Mouse (Mus musculus) intestine, embryonic 14.5 days (tissue): Measurements from ENCODE around the gene Ang. TPM values are rescaled to one million over a fixed set of nuclear protein-coding genes. Genes with fewer than 3 reads are reported as not detected.
"Not testable (repeated sequence)": the region's sequence is repeated elsewhere in the genome, so short reads cannot be mapped to it uniquely, and the experiment has no call there.

Experiments used
- ATAC-seq: fragments of 200-750 bp; cut with Nextera tagmentation; replicated peaks from 2 replicates; pipeline ENCODE4 v1.8.0; 2017; ENCODE audit warnings: low read depth, moderate number of reproducible peaks, moderate TSS enrichment, moderate library complexity; ENCODE audit not compliant: low FRiP score, low TSS enrichment
- DNase-seq: peaks from one replicate; pipeline ENCODE4 v3.0.0-alpha.2; 2018; ENCODE audit warnings: low spot score
- H3K27ac ChIP-seq: fragments of 300-500 bp; sonication (generic); 2 replicates; pipeline ENCODE4 v1.5.1; 2014; ENCODE audit warnings: low read depth, mild to moderate bottlenecking, control low read depth
- H3K27me3 ChIP-seq: fragments of 300-500 bp; sonication (generic); replicated peaks from 2 replicates; pipeline ENCODE4 v1.6.1; 2014; ENCODE audit warnings: low read length, control low read depth; ENCODE audit not compliant: control insufficient read depth, insufficient read depth
- H3K36me3 ChIP-seq: fragments of 300-500 bp; sonication (generic); 2 replicates; pipeline ENCODE4 v1.6.1; 2014; ENCODE audit warnings: low read length, control low read depth; ENCODE audit not compliant: control insufficient read depth, insufficient read depth
- H3K4me1 ChIP-seq: fragments of 300-500 bp; sonication (generic); replicated peaks from 2 replicates; pipeline ENCODE4 v1.6.1; 2014; ENCODE audit warnings: low read length, control low read depth, mixed read lengths; ENCODE audit not compliant: control insufficient read depth, insufficient read depth
- H3K4me2 ChIP-seq: fragments of 300-500 bp; sonication (generic); 2 replicates; pipeline ENCODE4 v1.6.1; 2014; ENCODE audit warnings: low read length
- H3K4me3 ChIP-seq: fragments of 300-500 bp; sonication (generic); 2 replicates; pipeline ENCODE4 v1.5.1; 2014; ENCODE audit warnings: low read depth, low read length, control low read depth, mixed read lengths
- H3K9ac ChIP-seq: fragments of 300-500 bp; sonication (generic); 2 replicates; pipeline ENCODE4 v1.6.1; 2014; ENCODE audit warnings: mild to moderate bottlenecking, low read length
- H3K9me3 ChIP-seq: fragments of 300-500 bp; sonication (generic); 2 replicates; pipeline ENCODE4 v1.6.1; 2016; ENCODE audit warnings: low read length, control low read depth; ENCODE audit not compliant: control insufficient read depth
- WGBS: fragments of 180-500 bp; shearing (Covaris S2); extraction: QIAGEN DNeasy Blood & Tissue Kit; methylation state at CpG from one replicate; pipeline ENCODE4 v1.1.7; 2014; 5-methylcytosine and 5-hydroxymethylcytosine counted together
- polyA plus RNA-seq: library from polyadenylated mRNA; unstranded; fragments of >200 nt; fragmentation: Nextera tagmentation; extraction: Ambion mirVana; gene quantifications from 2 replicates; pipeline ENCODE4 v1.2.1, GENCODE M21; 2014

Ang gene
- polyA plus RNA-seq, 1 experiment from 2014 or later = 38.6 TPM

DNA sequence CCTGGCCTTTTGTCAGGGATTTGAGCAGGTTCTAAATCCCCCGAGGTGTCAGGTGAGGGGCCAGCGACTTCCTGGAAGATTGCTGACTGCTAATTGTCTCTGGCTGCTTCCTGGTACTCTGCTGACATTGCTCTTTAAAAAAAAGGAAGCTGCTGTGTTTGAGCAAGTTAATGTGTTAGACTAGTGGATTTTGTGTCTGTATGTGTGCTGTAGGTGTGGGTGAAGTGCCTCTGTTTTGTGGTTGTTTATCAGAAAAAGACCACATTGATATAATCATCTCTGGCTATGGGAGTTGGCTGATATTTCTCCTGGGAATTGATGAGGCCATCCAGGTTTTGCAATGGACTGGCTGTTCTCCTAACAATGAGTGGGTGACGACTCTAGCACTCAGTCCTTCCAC lies 2.5 kb downstream of the Ang start:
- Histone ChIP-seq H3K9me3 (no peaks in the 10 kb centered on the region), H3K36me3 (no peaks in the 10 kb centered on the region), H3K4me2 (no peak overlapping the region), H3K4me1 (peaks cover 2% of the 10 kb centered on the region; the same call in 1 of the 2 replicates), H3K27me3 (no peaks in the 10 kb centered on the region), H3K9ac (no peak overlapping the region), H3K4me3 (no peak overlapping the region), H3K27ac (no peak overlapping the region)
- ATAC-seq (no peak), DNase-seq (no peak)
- 25% methylated on average over 3 of the region's 3 CpGs for WGBS

DNA sequence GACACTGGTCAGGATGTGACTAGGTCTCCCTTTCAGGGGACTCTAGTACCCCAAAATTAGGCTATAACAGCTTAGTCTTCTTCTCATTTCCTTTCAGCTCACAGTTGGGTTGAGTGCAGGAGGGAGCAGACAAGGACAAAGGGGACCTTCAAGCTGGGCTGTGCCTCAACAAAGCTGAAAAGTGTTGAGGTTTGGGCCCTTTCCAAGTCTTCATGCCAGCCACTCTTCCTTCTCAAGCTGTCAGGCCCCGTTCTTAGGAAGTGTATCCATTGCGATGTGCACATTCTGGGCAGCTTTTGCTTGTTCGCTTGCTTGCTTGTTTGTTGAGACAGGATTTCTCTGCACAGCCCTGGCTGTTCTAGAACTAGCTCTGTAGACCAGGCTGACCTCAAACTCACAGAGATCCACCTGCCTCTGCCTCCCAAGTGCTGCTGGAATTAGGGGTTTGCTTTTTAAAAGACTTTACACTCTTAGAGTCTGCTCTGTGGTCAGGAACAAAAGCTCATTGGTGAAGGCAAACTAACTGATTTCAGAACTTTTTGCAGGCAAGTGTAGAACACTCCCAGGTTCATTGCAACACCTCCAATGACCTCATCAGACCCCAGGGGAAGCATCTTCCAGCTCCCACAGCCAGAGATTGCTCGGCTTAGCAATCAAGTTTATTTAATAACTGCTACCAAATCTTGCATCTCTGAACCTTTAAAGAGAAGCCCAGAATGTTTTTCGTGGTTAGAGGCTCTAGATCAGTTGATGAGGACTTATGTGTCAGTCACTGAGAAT lies 3.3 kb downstream of the Ang start:
- WGBS = 81% methylated on average over 5 of the region's 5 CpGs
- Histone ChIP-seq H3K36me3 (no peaks in the 10 kb centered on the region), H3K9me3 (no peaks in the 10 kb centered on the region), H3K27ac (no peak overlapping the region), H3K27me3 (no peaks in the 10 kb centered on the region), H3K4me1 (peaks cover 2% of the 10 kb centered on the region; the same call in 1 of the 2 replicates), H3K4me3 (no peak overlapping the region), H3K9ac (no peak overlapping the region), H3K4me2 (no peak overlapping the region)
- no peak for DNase-seq
- no peak for ATAC-seq

DNA sequence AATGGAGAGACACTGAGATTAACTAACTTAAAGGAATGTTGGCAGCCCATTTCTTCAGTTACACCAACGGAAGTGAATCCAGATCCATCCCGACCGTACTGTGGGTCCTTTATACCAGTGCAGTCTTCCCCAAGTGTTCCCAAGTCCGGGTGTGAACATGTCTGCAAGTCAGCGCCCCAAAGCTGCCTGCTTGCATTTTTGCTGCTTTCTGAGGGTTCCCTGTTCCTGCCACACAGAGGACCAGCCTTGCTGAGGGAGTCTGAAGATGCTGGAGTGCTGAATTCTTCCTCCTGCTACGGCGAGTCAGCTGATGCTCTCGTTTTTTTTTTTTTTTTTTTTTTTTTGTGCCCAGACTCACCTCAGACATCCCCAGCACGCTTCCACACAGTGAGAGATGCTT lies 4.0 kb downstream of the Ang start:
- Histone ChIP-seq H3K4me3 (no peak overlapping the region), H3K4me1 (peaks cover 2% of the 10 kb centered on the region; the same call in 1 of the 2 replicates), H3K9ac (no peak overlapping the region), H3K9me3 (no peaks in the 10 kb centered on the region), H3K27ac (no peak overlapping the region; the same call in 1 of the 2 replicates), H3K36me3 (no peaks in the 10 kb centered on the region), H3K4me2 (no peak overlapping the region), H3K27me3 (no peaks in the 10 kb centered on the region)
- 66% methylated on average over 9 of the region's 9 CpGs for WGBS
- ATAC-seq = no peak
- no peak for DNase-seq

DNA sequence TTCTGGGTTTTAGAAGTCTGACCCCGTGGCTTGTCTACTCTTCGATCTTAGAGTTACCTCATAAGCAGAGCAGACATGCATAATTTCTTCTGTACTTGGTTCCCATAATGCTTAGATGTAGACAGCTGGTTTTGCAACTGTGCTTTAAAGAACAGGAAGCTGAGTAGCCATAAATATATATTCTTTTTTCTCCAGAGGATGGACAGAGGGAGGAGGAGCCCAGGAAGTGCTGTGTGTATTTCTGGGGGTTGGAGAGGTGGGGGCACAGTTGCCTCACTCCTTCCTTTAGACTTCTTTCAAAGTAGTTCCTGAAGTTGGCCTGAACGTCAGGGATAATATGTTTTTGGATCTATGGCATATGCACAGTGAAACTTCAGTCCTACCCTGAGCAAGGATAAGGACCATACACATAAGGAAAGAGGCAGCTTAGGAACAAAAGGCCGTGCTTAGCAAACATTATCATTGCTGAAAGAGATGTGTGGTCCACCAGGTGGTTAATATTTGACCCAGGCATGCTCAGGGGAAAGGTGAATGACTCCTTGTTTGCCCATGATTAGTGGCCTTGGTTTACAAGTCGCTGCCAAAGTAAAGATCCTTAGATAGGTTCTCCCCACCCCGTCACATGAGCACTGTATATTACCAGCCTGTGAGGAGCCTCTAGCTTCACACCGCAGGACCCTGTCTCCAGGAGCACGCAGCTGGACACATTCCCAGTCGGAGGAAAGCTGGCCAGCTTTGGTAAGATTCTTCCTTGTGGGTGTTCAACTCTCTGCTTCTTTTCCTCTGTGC lies 5.0 kb downstream of the Ang start:
- 34% methylated on average over 9 of the region's 9 CpGs for WGBS
- Histone ChIP-seq H3K27me3 (no peaks in the 10 kb centered on the region), H3K9ac (no peak overlapping the region), H3K4me3 (peak overlapping the region; percentile 22), H3K36me3 (no peaks in the 10 kb centered on the region), H3K9me3 (no peaks in the 10 kb centered on the region), H3K4me1 (peaks cover 2% of the 10 kb centered on the region; the same call in 1 of the 2 replicates), H3K4me2 (peak overlapping the region; percentile 37), H3K27ac (peak overlapping the region; percentile 61)
- DNase-seq = no peak
- peak; percentile 83 for ATAC-seq

DNA sequence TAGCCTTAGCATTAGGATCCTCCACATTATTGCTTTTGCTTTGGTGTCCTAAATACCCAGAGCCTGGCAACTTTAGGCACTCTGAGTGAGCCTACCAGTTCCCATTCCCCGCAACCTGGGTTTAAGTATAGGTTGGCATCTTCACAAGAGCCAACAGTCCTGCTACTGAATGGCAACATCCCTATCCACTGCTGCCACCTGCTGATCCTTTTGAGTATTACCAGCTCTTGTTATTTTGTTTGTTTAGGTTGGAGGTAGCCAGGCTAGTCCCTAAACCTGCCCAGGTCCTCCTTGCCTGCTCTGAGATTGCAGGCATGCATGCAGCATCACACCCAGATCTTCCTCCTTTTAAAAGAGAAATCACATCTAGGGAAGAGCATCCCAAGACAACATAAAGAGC lies 7.3 kb downstream of the Ang start:
- not testable (repeated sequence) for H3K27ac ChIP-seq, ATAC-seq, H3K9ac ChIP-seq, H3K9me3 ChIP-seq, H3K4me2 ChIP-seq, H3K36me3 ChIP-seq, H3K4me3 ChIP-seq, H3K27me3 ChIP-seq, H3K4me1 ChIP-seq
- peak; percentile 77 for DNase-seq
- 26% methylated on average over 1 of the region's 1 CpGs for WGBS

DNA sequence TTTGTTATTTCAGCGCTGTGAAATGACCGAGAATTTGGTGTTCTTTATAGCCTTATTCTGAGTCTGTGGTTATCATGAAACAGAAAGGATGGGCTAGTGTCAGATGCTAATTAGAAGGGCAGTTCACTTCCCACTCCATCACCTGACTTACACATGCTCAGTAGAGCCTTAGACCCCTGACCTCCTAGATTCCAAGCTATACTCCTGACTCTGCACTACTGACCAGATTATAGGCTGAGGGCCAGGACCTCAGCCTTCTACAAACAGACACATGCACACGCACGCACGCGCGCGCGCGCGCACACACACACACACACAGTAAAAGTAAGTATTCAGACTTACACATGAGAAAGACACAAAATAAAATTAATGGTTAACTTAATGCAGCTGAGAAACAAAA lies 8.0 kb downstream of the Ang start:
- no peaks in the 10 kb centered on the region; the same call in 1 of the 2 replicates for H3K4me1 ChIP-seq
- H3K4me3 ChIP-seq = no peak overlapping the region
- H3K9ac ChIP-seq = no peak overlapping the region
- no peak overlapping the region for H3K27ac ChIP-seq
- DNase-seq = no peak
- H3K4me2 ChIP-seq = no peak overlapping the region
- ATAC-seq = no peak
- H3K36me3 ChIP-seq = no peaks in the 10 kb centered on the region
- no peaks in the 10 kb centered on the region for H3K9me3 ChIP-seq
- WGBS = 95% methylated on average over 11 of the region's 11 CpGs
- H3K27me3 ChIP-seq = no peaks in the 10 kb centered on the region

DNA sequence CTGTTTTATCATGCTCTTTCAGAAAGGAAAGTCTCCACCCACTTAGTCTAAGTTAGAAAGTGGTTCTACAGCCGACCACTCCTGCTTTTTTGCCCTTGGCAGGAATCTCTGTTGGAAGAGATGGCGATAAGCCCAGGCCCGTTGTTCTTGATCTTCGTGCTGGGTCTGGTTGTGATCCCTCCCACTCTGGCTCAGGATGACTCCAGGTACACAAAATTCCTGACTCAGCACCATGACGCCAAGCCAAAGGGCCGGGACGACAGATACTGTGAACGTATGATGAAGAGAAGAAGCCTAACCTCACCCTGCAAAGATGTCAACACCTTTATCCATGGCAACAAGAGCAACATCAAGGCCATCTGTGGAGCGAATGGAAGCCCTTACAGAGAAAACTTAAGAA lies 10.3 kb downstream of the Ang start:
- H3K4me3 ChIP-seq = no peak overlapping the region
- ATAC-seq (no peak), DNase-seq (no peak)
- H3K9ac ChIP-seq = no peak overlapping the region
- no peak overlapping the region for H3K4me2 ChIP-seq
- H3K36me3 ChIP-seq = peaks cover 9% of the 10 kb centered on the region; the same call in 1 of the 2 replicates
- H3K27me3 ChIP-seq = no peaks in the 10 kb centered on the region
- no peaks in the 10 kb centered on the region for H3K9me3 ChIP-seq
- H3K4me1 ChIP-seq = no peaks in the 10 kb centered on the region
- no peak overlapping the region for H3K27ac ChIP-seq
- WGBS = 75% methylated on average over 9 of the region's 9 CpGs

DNA sequence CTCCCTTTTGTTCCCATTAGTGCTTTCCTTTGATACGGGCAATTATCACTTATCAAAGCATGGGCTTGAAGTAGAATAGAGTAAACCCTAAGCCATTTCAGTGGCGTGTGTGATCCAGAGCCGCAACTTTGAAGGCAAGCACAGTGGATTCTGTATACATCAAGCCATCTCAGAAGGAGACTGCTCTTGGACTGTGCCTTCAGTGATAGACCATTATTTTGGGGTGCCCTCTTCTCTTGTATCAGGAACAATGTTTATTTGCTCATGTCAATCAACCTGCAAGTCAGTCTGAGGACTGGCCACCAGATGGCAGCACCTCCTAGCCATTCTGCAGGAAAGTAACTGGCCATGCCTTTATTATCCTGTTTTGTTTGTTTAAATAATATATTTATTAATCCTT lies 12.3 kb downstream of the Ang start:
- ATAC-seq = no peak

More for the DNA sequence above, 12.3 kb downstream of the Ang start:
- Histone ChIP-seq H3K27me3 (no peaks in the 10 kb centered on the region), H3K9ac (no peak overlapping the region), H3K36me3 (peaks cover 9% of the 10 kb centered on the region; the same call in 1 of the 2 replicates), H3K27ac (no peak overlapping the region), H3K9me3 (no peaks in the 10 kb centered on the region), H3K4me1 (no peaks in the 10 kb centered on the region), H3K4me2 (no peak overlapping the region), H3K4me3 (no peak overlapping the region)
- 65% methylated on average over 3 of the region's 3 CpGs for WGBS
- DNase-seq = peak; percentile 84
